Mouse (Mus musculus) stomach, postnatal 0 days (tissue): ENCODE data around the gene Gm17087.

Source experiments
- CTCF ChIP-seq: IDR thresholded peaks from 2 replicates; pipeline ENCODE4 v1.5.1; 2016; ENCODE audit warnings: antibody characterized with exemption, low read depth, mild to moderate bottlenecking, moderate library complexity
- EP300 ChIP-seq: optimal IDR thresholded peaks from 2 replicates; pipeline ENCODE3; 2016; ENCODE audit warnings: antibody characterized with exemption

DNA sequence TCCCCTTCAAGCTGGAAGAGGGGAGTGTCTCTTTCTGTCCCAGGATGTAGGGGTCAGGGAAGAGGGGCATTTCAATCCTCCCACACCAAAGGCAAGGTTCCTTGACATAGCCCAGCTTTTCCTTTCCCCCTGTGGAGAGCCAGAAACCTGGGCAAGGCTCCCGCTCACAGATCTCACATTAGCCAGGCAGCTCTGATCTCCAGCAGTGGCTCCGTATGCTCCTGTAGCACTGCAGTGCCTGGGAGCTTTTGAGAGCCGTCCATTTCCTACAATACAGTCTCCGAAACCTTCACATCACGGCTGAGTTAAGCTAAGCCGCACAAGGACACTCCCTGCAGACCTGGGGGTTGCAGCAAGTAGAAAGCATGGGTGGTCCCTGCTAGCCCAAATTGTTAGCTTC lies 12.5 kb downstream of the Gm17087 start:
- TF ChIP-seq CTCF: no peak
- TF ChIP-seq EP300: no peak
